Mouse (Mus musculus) hindbrain, embryonic 12.5 days (tissue): ENCODE results near the gene Odf3l1. TPM values are rescaled to one million over a fixed set of nuclear protein-coding genes. Genes with fewer than 3 reads are reported as not detected.

ENCODE experiments used
- ATAC-seq: fragments of 200-750 bp; cut with Nextera tagmentation; 2 replicates; pipeline ENCODE4 v1.8.0; 2017; ENCODE audit warnings: moderate TSS enrichment; ENCODE audit not compliant: low FRiP score
- H3K27ac ChIP-seq: fragments of 300-500 bp; sonication (generic); 2 replicates; pipeline ENCODE4 v1.5.1; 2016; ENCODE audit warnings: mild to moderate bottlenecking
- H3K27me3 ChIP-seq: fragments of 300-500 bp; sonication (generic); 2 replicates; pipeline ENCODE4 v1.6.1; 2016; ENCODE audit warnings: mild to moderate bottlenecking
- H3K36me3 ChIP-seq: fragments of 300-500 bp; sonication (generic); 2 replicates; pipeline ENCODE4 v1.6.1; 2016; ENCODE audit warnings: mild to moderate bottlenecking
- H3K4me1 ChIP-seq: fragments of 300-500 bp; sonication (generic); 2 replicates; pipeline ENCODE4 v1.6.1; 2016
- H3K4me2 ChIP-seq: fragments of 300-500 bp; sonication (generic); replicated peaks from 2 replicates; pipeline ENCODE4 v1.6.1; 2016; ENCODE audit warnings: mild to moderate bottlenecking
- H3K4me3 ChIP-seq: fragments of 300-500 bp; sonication (generic); 2 replicates; pipeline ENCODE4 v1.5.1; 2016; ENCODE audit warnings: mild to moderate bottlenecking
- H3K9ac ChIP-seq: fragments of 300-500 bp; sonication (generic); 2 replicates; pipeline ENCODE4 v1.6.1; 2016; ENCODE audit warnings: mild to moderate bottlenecking, moderate library complexity
- H3K9me3 ChIP-seq: fragments of 300-500 bp; sonication (generic); replicated peaks from 2 replicates; pipeline ENCODE4 v1.6.1; 2016; ENCODE audit warnings: mild to moderate bottlenecking
- WGBS: fragments of 180-500 bp; shearing (Covaris S2); methylation state at CpG from one replicate; pipeline ENCODE4 v1.1.7; 2016; 5-methylcytosine and 5-hydroxymethylcytosine counted together
- polyA plus RNA-seq: library from polyadenylated mRNA; unstranded; fragments of >200 nt; fragmentation: Nextera tagmentation; extraction: Ambion mirVana; gene quantifications from 2 replicates; pipeline ENCODE4 v1.2.1, GENCODE M21; 2016

Odf3l1 gene
- polyA plus RNA-seq, 1 experiment from 2014 or later = 0.54 TPM

- H3K4me2 ChIP-seq = no peak overlapping the region
- no peaks in the 10 kb centered on the region for H3K9me3 ChIP-seq
- H3K4me3 ChIP-seq = no peak overlapping the region
- H3K9ac ChIP-seq = peak overlapping the region; percentile 24; the same call in 1 of the 2 replicates
- WGBS = 87% methylated on average over 10 of the region's 10 CpGs
- peaks cover 19% of the 10 kb centered on the region for H3K4me1 ChIP-seq
- H3K36me3 ChIP-seq = no peaks in the 10 kb centered on the region
- peaks cover 12% of the 10 kb centered on the region for H3K27me3 ChIP-seq
- no peak overlapping the region for H3K27ac ChIP-seq
- ATAC-seq = no peak
Observed at GRCm38 (mm10) chr9:56892111-56892510, 27.6 kb upstream of the Odf3l1 start.

GRCm38 (mm10) chr9:56891517-56892011 is 27.1 kb upstream of the Odf3l1 start:
- peaks cover 12% of the 10 kb centered on the region for H3K27me3 ChIP-seq
- 31% methylated on average over 12 of the region's 12 CpGs for WGBS
- no peaks in the 10 kb centered on the region for H3K36me3 ChIP-seq
- no peaks in the 10 kb centered on the region for H3K9me3 ChIP-seq
- H3K4me2 ChIP-seq = peak overlapping the region; percentile 38
- no peak overlapping the region for H3K4me3 ChIP-seq
- no peak overlapping the region for H3K27ac ChIP-seq
- peaks cover 19% of the 10 kb centered on the region for H3K4me1 ChIP-seq
- peak; percentile 64 for ATAC-seq
- H3K9ac ChIP-seq = peak overlapping the region; percentile 24; the same call in 1 of the 2 replicates

GRCm38 (mm10) chr9:56890522-56891250 is 26.2 kb upstream of the Odf3l1 start:
- H3K9ac ChIP-seq = no peak overlapping the region
- H3K27me3 ChIP-seq = peaks cover 12% of the 10 kb centered on the region
- H3K4me3 ChIP-seq = no peak overlapping the region
- no peak overlapping the region for H3K4me2 ChIP-seq
- 70% methylated on average over 11 of the region's 11 CpGs for WGBS
- no peaks in the 10 kb centered on the region for H3K36me3 ChIP-seq
- H3K9me3 ChIP-seq = no peaks in the 10 kb centered on the region
- peaks cover 19% of the 10 kb centered on the region for H3K4me1 ChIP-seq
- no peak for ATAC-seq
- H3K27ac ChIP-seq = no peak overlapping the region

GRCm38 (mm10) chr9:56889817-56890216 is 25.3 kb upstream of the Odf3l1 start:
- H3K27ac ChIP-seq = no peak overlapping the region
- ATAC-seq = peak; percentile 62
- peaks cover 19% of the 10 kb centered on the region for H3K4me1 ChIP-seq
- 6% methylated on average over 14 of the region's 14 CpGs for WGBS
- H3K27me3 ChIP-seq = peaks cover 12% of the 10 kb centered on the region
- H3K4me2 ChIP-seq = peak overlapping the region; percentile 46
- H3K4me3 ChIP-seq = no peak overlapping the region; the same call in 1 of the 2 replicates
- no peaks in the 10 kb centered on the region for H3K36me3 ChIP-seq
- no peaks in the 10 kb centered on the region for H3K9me3 ChIP-seq
- peak overlapping the region; percentile 29; the same call in 1 of the 2 replicates for H3K9ac ChIP-seq

- no peak overlapping the region for H3K27ac ChIP-seq
- H3K4me2 ChIP-seq = no peak overlapping the region
- peaks cover 9% of the 10 kb centered on the region for H3K27me3 ChIP-seq
- H3K36me3 ChIP-seq = no peaks in the 10 kb centered on the region
- H3K4me3 ChIP-seq = no peak overlapping the region
- whole genome bisulfite sequencing = 92% methylated on average over 16 of the region's 16 CpGs
- no peak for ATAC-seq
- no peaks in the 10 kb centered on the region for H3K9me3 ChIP-seq
- no peak overlapping the region for H3K9ac ChIP-seq
- peaks cover 12% of the 10 kb centered on the region; the same call in 1 of the 2 replicates for H3K4me1 ChIP-seq
Observed at GRCm38 (mm10) chr9:56887581-56887980, 23.1 kb upstream of the Odf3l1 start.

GRCm38 (mm10) chr9:56886601-56887000 is 22.1 kb upstream of the Odf3l1 start:
- peaks cover 18% of the 10 kb centered on the region; the same call in 1 of the 2 replicates for H3K4me1 ChIP-seq
- H3K9me3 ChIP-seq = no peaks in the 10 kb centered on the region
- no peak overlapping the region for H3K9ac ChIP-seq
- H3K36me3 ChIP-seq = no peaks in the 10 kb centered on the region
- H3K27me3 ChIP-seq = peaks cover 3% of the 10 kb centered on the region; the same call in 1 of the 2 replicates
- H3K4me3 ChIP-seq = no peak overlapping the region
- WGBS = 87% methylated on average over 15 of the region's 15 CpGs
- H3K4me2 ChIP-seq = no peak overlapping the region
- no peak overlapping the region for H3K27ac ChIP-seq
- ATAC-seq = no peak

GRCm38 (mm10) chr9:56886113-56886512 is 21.6 kb upstream of the Odf3l1 start:
- Histone ChIP-seq H3K4me2 (no peak overlapping the region), H3K27me3 (peaks cover 3% of the 10 kb centered on the region; the same call in 1 of the 2 replicates), H3K4me3 (no peak overlapping the region), H3K27ac (no peak overlapping the region), H3K4me1 (peaks cover 18% of the 10 kb centered on the region; the same call in 1 of the 2 replicates), H3K36me3 (no peaks in the 10 kb centered on the region), H3K9me3 (no peaks in the 10 kb centered on the region), H3K9ac (no peak overlapping the region)
- no peak for ATAC-seq
- 59% methylated on average over 13 of the region's 13 CpGs for WGBS

GRCm38 (mm10) chr9:56884328-56884727 is 19.8 kb upstream of the Odf3l1 start:
- Histone ChIP-seq H3K9me3 (no peaks in the 10 kb centered on the region), H3K27me3 (peaks cover 3% of the 10 kb centered on the region; the same call in 1 of the 2 replicates), H3K36me3 (no peaks in the 10 kb centered on the region), H3K27ac (no peak overlapping the region), H3K4me2 (no peak overlapping the region), H3K9ac (no peak overlapping the region), H3K4me3 (no peak overlapping the region), H3K4me1 (peaks cover 16% of the 10 kb centered on the region)
- no peak for ATAC-seq
- 85% methylated on average over 4 of the region's 4 CpGs for WGBS

- Histone ChIP-seq H3K27ac (no peak overlapping the region), H3K36me3 (no peaks in the 10 kb centered on the region), H3K9ac (no peak overlapping the region), H3K27me3 (peaks cover 3% of the 10 kb centered on the region; the same call in 1 of the 2 replicates), H3K9me3 (no peaks in the 10 kb centered on the region), H3K4me3 (no peak overlapping the region), H3K4me2 (no peak overlapping the region), H3K4me1 (peaks cover 16% of the 10 kb centered on the region)
- 84% methylated on average over 7 of the region's 7 CpGs for WGBS
- ATAC-seq = no peak
Observed at GRCm38 (mm10) chr9:56883470-56883869, 19.0 kb upstream of the Odf3l1 start.

GRCm38 (mm10) chr9:56882818-56883217 is 18.3 kb upstream of the Odf3l1 start:
- no peak overlapping the region for H3K9ac ChIP-seq
- 75% methylated on average over 12 of the region's 12 CpGs for WGBS
- peaks cover 16% of the 10 kb centered on the region for H3K4me1 ChIP-seq
- H3K4me3 ChIP-seq = no peak overlapping the region
- H3K27me3 ChIP-seq = peaks cover under 1% of the 10 kb centered on the region; the same call in 1 of the 2 replicates
- no peak for ATAC-seq
- no peak overlapping the region for H3K4me2 ChIP-seq
- peak overlapping the region; percentile 24; the same call in 1 of the 2 replicates for H3K27ac ChIP-seq
- no peaks in the 10 kb centered on the region for H3K36me3 ChIP-seq
- H3K9me3 ChIP-seq = no peaks in the 10 kb centered on the region

GRCm38 (mm10) chr9:56882283-56882682 is 17.8 kb upstream of the Odf3l1 start:
- Histone ChIP-seq H3K9me3 (no peaks in the 10 kb centered on the region), H3K27ac (peak overlapping the region; percentile 6; the same call in 1 of the 2 replicates), H3K9ac (no peak overlapping the region), H3K27me3 (no peaks in the 10 kb centered on the region; the same call in 1 of the 2 replicates), H3K36me3 (no peaks in the 10 kb centered on the region), H3K4me1 (peaks cover 16% of the 10 kb centered on the region), H3K4me3 (no peak overlapping the region), H3K4me2 (no peak overlapping the region)
- 64% methylated on average over 4 of the region's 4 CpGs for WGBS
- ATAC-seq = no peak

- H3K4me1 ChIP-seq = peaks cover 19% of the 10 kb centered on the region
- WGBS = 79% methylated on average over 3 of the region's 3 CpGs
- no peak for ATAC-seq
- H3K27ac ChIP-seq = peak overlapping the region; percentile 6; the same call in 1 of the 2 replicates
- H3K4me3 ChIP-seq = no peak overlapping the region
- H3K9ac ChIP-seq = no peak overlapping the region
- H3K27me3 ChIP-seq = no peaks in the 10 kb centered on the region; the same call in 1 of the 2 replicates
- no peaks in the 10 kb centered on the region for H3K36me3 ChIP-seq
- no peaks in the 10 kb centered on the region for H3K9me3 ChIP-seq
- no peak overlapping the region for H3K4me2 ChIP-seq
Observed at GRCm38 (mm10) chr9:56881539-56882082, 17.1 kb upstream of the Odf3l1 start.
